Mouse (Mus musculus) MEL (cell line): Measurements from ENCODE around the gene Csnk1g2.

Source experiments
- BHLHE40 ChIP-seq: IDR thresholded peaks from 2 replicates; pipeline ENCODE4 v1.6.1; 2012; ENCODE audit warnings: low read depth, mild to moderate bottlenecking, inconsistent platforms, low read length, improper control_type of control experiment, borderline replicate concordance
- CHD1 ChIP-seq: IDR thresholded peaks from 2 replicates; pipeline ENCODE4 v1.6.1; 2012; ENCODE audit warnings: low read depth, mild to moderate bottlenecking, inconsistent platforms, low read length, improper control_type of control experiment
- CTCF ChIP-seq, 3 experiments: IDR thresholded peaks in 2 of 3; conservative IDR thresholded peaks in 1 of 3; 2 replicates each; pipeline ENCODE4 v1.5.1; 2011 to 2012; ENCODE audit warnings: low read length in 3 of 3, low read depth in 2 of 3, mild to moderate bottlenecking in 2 of 3, improper control_type of control experiment in 1 of 3, inconsistent platforms in 1 of 3, mixed read lengths in 1 of 3, moderate library complexity in 1 of 3; ENCODE audit not compliant: control insufficient read depth in 1 of 3, insufficient read depth in 1 of 3, poor library complexity in 1 of 3, severe bottlenecking in 1 of 3
- EP300 ChIP-seq, 2 experiments: IDR thresholded peaks; 2 replicates each; pipeline ENCODE4 v1.6.1; 2011; ENCODE audit warnings: improper control_type of control experiment in 2 of 2, low read length in 2 of 2, low read depth in 1 of 2, mild to moderate bottlenecking in 1 of 2
- MEF2A ChIP-seq: IDR thresholded peaks from 2 replicates; pipeline ENCODE4 v1.6.1; 2014; ENCODE audit warnings: low read depth, mild to moderate bottlenecking, inconsistent platforms, low read length, improper control_type of control experiment; ENCODE audit not compliant: poor library complexity, insufficient replicate concordance, severe bottlenecking; ENCODE audit errors: extremely low read depth
- POLR2A ChIP-seq, 2 experiments: IDR thresholded peaks; 2 replicates each; pipeline ENCODE4 v1.6.1; 2011 to 2012; ENCODE audit warnings: low read length in 2 of 2, mild to moderate bottlenecking in 2 of 2, control low read depth in 1 of 2, improper control_type of control experiment in 1 of 2, low read depth in 1 of 2, moderate library complexity in 1 of 2; ENCODE audit not compliant: control insufficient read depth in 1 of 2, insufficient read depth in 1 of 2, poor library complexity in 1 of 2
- POLR2AphosphoS2 ChIP-seq: IDR thresholded peaks from 2 replicates; pipeline ENCODE4 v1.6.1; 2011; ENCODE audit warnings: low read length, improper control_type of control experiment
- SIN3A ChIP-seq: IDR thresholded peaks from 2 replicates; pipeline ENCODE4 v1.6.1; 2012; ENCODE audit warnings: low read length, improper control_type of control experiment, inconsistent platforms
- TCF12 ChIP-seq: IDR thresholded peaks from 2 replicates; pipeline ENCODE4 v1.6.1; 2014; ENCODE audit warnings: low read depth, mild to moderate bottlenecking, inconsistent platforms, low read length, improper control_type of control experiment, moderate library complexity
- USF1 ChIP-seq: IDR thresholded peaks from 2 replicates; pipeline ENCODE4 v1.6.1; 2014; ENCODE audit warnings: low read depth, mild to moderate bottlenecking, inconsistent platforms, low read length, improper control_type of control experiment, moderate library complexity

DNA sequence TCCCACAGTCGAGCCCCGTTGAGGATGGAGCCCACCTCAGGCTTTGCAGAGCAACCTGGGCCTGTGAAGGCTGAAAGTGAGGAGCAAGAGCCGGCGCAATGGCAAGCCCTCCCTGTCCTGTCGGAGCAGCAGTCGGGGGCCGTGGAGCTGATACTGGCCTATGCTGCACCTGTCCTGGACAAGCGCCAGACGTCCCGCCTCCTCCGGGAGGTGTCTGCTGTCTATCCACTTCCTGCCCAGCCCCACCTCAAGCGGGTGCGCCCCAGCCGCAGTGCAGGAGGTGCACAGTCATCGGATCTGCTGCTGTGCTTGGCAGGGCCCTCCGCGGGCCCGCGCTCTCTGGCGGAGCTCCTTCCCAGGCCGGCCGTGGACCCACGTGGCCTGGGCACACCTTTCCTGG lies 16.3 kb upstream of the Csnk1g2 start:
- no peak for TF ChIP-seq CHD1
- TF ChIP-seq EP300 (IDR thresholded peaks at IDR 0.05; ENCODE audit: low read depth in 1 of 2, low read length in 2 of 2) = no peak
- TF ChIP-seq POLR2AphosphoS2 = no peak
- no peak for TF ChIP-seq USF1
- no peak for TF ChIP-seq POLR2A (IDR thresholded peaks at IDR 0.05; ENCODE audit: control insufficient read depth in 1 of 2, insufficient read depth in 1 of 2, low read depth in 1 of 2, low read length in 2 of 2, poor library complexity in 1 of 2)
- TF ChIP-seq CTCF (IDR thresholded peaks at IDR 0.05 in 2 of 3, conservative IDR thresholded peaks at IDR 0.05 in 1 of 3; ENCODE audit: control insufficient read depth in 1 of 3, insufficient read depth in 1 of 3, low read depth in 2 of 3, low read length in 3 of 3, poor library complexity in 1 of 3, severe bottlenecking in 1 of 3) = no peak
- no peak for TF ChIP-seq BHLHE40
- no peak for TF ChIP-seq SIN3A
- no peak for TF ChIP-seq TCF12
- no peak for TF ChIP-seq MEF2A
